Mouse (Mus musculus) thymus, adult 18-20 months (tissue): ENCODE results near the gene Neo1.
"Not testable (repeated sequence)": the region's sequence is repeated elsewhere in the genome, so short reads cannot be mapped to it uniquely, and the experiment has no call there.

Experiments used
- DNase-seq, 2 experiments: peaks; one replicate each; pipeline ENCODE4 v3.0.0; 2022; ENCODE audit warnings: mixed read lengths in 2 of 2

Gene Neo1

GRCm38 (mm10) chr9:58989255-58989928 is 46.8 kb downstream of the Neo1 start:
- no peak for DNase-seq

- no peak for DNase-seq
Observed at GRCm38 (mm10) chr9:58979034-58979433, 57.2 kb downstream of the Neo1 start.

GRCm38 (mm10) chr9:58971154-58971553 is 65.1 kb downstream of the Neo1 start:
- not testable (repeated sequence) for DNase-seq

- DNase-seq: no peak
Observed at GRCm38 (mm10) chr9:58967371-58967770, 68.9 kb downstream of the Neo1 start.

GRCm38 (mm10) chr9:58955507-58955906 is 80.7 kb downstream of the Neo1 start:
- no peak for DNase-seq

- DNase-seq: not testable (repeated sequence)
Observed at GRCm38 (mm10) chr9:58945910-58946309, 90.3 kb downstream of the Neo1 start.

GRCm38 (mm10) chr9:58934776-58935175 is 101.5 kb downstream of the Neo1 start:
- DNase-seq: no peak

GRCm38 (mm10) chr9:58928103-58928502 is 108.1 kb downstream of the Neo1 start:
- DNase-seq: no peak

GRCm38 (mm10) chr9:58902869-58903585 is 133.2 kb downstream of the Neo1 start:
- no peak for DNase-seq

- DNase-seq: no peak
Observed at GRCm38 (mm10) chr9:58899602-58900001, 136.6 kb downstream of the Neo1 start.

- DNase-seq: no peak
Observed at GRCm38 (mm10) chr9:58891840-58892640, 144.2 kb downstream of the Neo1 start.

GRCm38 (mm10) chr9:58890893-58891292 is 145.3 kb downstream of the Neo1 start:
- no peak for DNase-seq

- DNase-seq: no peak
Observed at GRCm38 (mm10) chr9:58889782-58890448, 146.3 kb downstream of the Neo1 start.

GRCm38 (mm10) chr9:58882686-58883085 is 153.6 kb downstream of the Neo1 start:
- no peak for DNase-seq

GRCm38 (mm10) chr9:58879836-58880235 is 156.4 kb downstream of the Neo1 start:
- no peak for DNase-seq

GRCm38 (mm10) chr9:58876946-58877625 is 159.2 kb downstream of the Neo1 start:
- no peak for DNase-seq

- DNase-seq: no peak
Observed at GRCm38 (mm10) chr9:58875439-58875838, 160.8 kb downstream of the Neo1 start.

- DNase-seq: no peak
Observed at GRCm38 (mm10) chr9:58874354-58874753, 161.9 kb downstream of the Neo1 start.

- no peak for DNase-seq
Observed at GRCm38 (mm10) chr9:58873541-58874324, 162.5 kb downstream of the Neo1 start.

GRCm38 (mm10) chr9:58871141-58871540 is 165.1 kb downstream of the Neo1 start:
- no peak for DNase-seq

- no peak for DNase-seq
Observed at GRCm38 (mm10) chr9:58863826-58864225, 172.4 kb downstream of the Neo1 start.
